Mouse (Mus musculus) right cerebral cortex, adult 18-20 months (tissue): ENCODE measurements around the gene Polr3gl.

Experiments used
- DNase-seq: peaks from one replicate; pipeline ENCODE4 v3.0.0; 2022; ENCODE audit warnings: mixed read lengths

The Polr3gl gene

GRCm38 (mm10) chr3:96555041-96555596, 38.9 kb downstream of the Polr3gl start:
- peak; percentile 52 for DNase-seq

- no peak for DNase-seq
These were observed 39.7 kb downstream of the Polr3gl start for GRCm38 (mm10) chr3:96554251-96554650.

- no peak for DNase-seq
These were observed 40.4 kb downstream of the Polr3gl start for GRCm38 (mm10) chr3:96553601-96554000.

- DNase-seq = no peak
These were observed 42.1 kb downstream of the Polr3gl start for GRCm38 (mm10) chr3:96551890-96552289.

- peak; percentile 51 for DNase-seq
These were observed 42.8 kb downstream of the Polr3gl start for GRCm38 (mm10) chr3:96551203-96551602.

- DNase-seq = no peak
These were observed 44.6 kb downstream of the Polr3gl start for GRCm38 (mm10) chr3:96549346-96549745.

- no peak for DNase-seq
These were observed 45.2 kb downstream of the Polr3gl start for GRCm38 (mm10) chr3:96548824-96549223.

GRCm38 (mm10) chr3:96547389-96547960, 46.5 kb downstream of the Polr3gl start:
- peak; percentile 69 for DNase-seq

GRCm38 (mm10) chr3:96546880-96547279, 47.1 kb downstream of the Polr3gl start:
- DNase-seq = no peak

GRCm38 (mm10) chr3:96545565-96545964, 48.4 kb downstream of the Polr3gl start:
- DNase-seq = no peak

- peak; percentile 65 for DNase-seq
These were observed 50.6 kb downstream of the Polr3gl start for GRCm38 (mm10) chr3:96543345-96543744.

GRCm38 (mm10) chr3:96542554-96542953, 51.4 kb downstream of the Polr3gl start:
- no peak for DNase-seq

GRCm38 (mm10) chr3:96541328-96542078, 52.5 kb downstream of the Polr3gl start:
- DNase-seq = no peak

- no peak for DNase-seq
These were observed 53.2 kb downstream of the Polr3gl start for GRCm38 (mm10) chr3:96540740-96541139.

- no peak for DNase-seq
These were observed 54.7 kb downstream of the Polr3gl start for GRCm38 (mm10) chr3:96539316-96539715.

GRCm38 (mm10) chr3:96534300-96534699, 59.7 kb downstream of the Polr3gl start:
- no peak for DNase-seq

- no peak for DNase-seq
These were observed 61.9 kb downstream of the Polr3gl start for GRCm38 (mm10) chr3:96532050-96532449.

- DNase-seq = no peak
These were observed 65.5 kb downstream of the Polr3gl start for GRCm38 (mm10) chr3:96528506-96528905.
